9 mouse cellular contexts compared by ENCODE assay signal in the genomic region with DNA sequence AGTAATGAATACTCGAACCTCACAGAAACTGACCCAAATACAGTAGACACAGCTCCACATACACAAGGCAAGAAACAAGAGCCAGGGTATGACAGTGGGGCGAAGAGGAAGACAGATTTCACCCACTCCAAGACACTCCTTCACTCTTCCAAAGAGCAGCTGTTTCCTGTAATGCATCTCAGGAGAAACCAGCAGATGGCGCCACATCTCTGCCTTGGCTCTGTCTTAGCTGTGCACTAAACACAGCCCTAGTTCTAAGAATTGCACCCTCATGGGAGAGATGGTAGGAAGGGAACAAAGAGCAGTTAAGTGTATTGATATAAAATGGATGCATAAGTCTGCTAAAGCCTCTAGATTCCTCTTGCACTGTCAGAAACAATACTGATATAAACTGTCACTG. TPM values are rescaled to one million over a fixed set of nuclear protein-coding genes. Genes with fewer than 3 reads are reported as not detected.
A peak's percentile ranks its signal among the peaks of the same experiment; 100 is the strongest.
DNase-seq lines count a peak whose midpoint lies in the region; ATAC-seq and TF ChIP-seq lines count a peak whose summit lies in the region.
"Had no signal": no experiment of that assay in that cellular context is flagged by ENCODE, and none has a peak within 500 bp of the region (broad histone marks: within the 10 kb centered on the region; RNA-seq: fewer than 3 reads in every experiment).

No protein-coding gene starts in this region.

- no peak overlapping the region for H3K9ac ChIP-seq in forebrain, embryonic 13.5 days

- no peaks in the 10 kb centered on the region for H3K27me3 ChIP-seq in G1E (ENCODE audit: insufficient read depth, low read length)
- H3K27me3 ChIP-seq in forebrain, embryonic 13.5 days = no peaks in the 10 kb centered on the region
- H3K27me3 ChIP-seq: megakaryocyte, embryonic 14.5 days had no signal

- ATAC-seq in G1E (ENCODE audit: extremely low read depth, insufficient number of reproducible peaks, low FRiP score, poor library complexity, severe bottlenecking) = peak; percentile 63; the same call in 1 of the 2 replicates
- peak; percentile 70 for ATAC-seq in cerebellum, adult (ENCODE audit: insufficient number of reproducible peaks, low FRiP score, low TSS enrichment)
- ATAC-seq in forebrain, embryonic 13.5 days = peak; percentile 96

- 48% methylated on average over 3 of the region's 3 CpGs for WGBS in forebrain, embryonic 13.5 days
- 39% methylated on average over 3 of the region's 3 CpGs for WGBS in olfactory bulb, adult 2 months

- peaks cover 2% of the 10 kb centered on the region for H3K4me1 ChIP-seq in G1E (ENCODE audit: insufficient read depth, low read depth, low read length)
- no peaks in the 10 kb centered on the region for H3K4me1 ChIP-seq in forebrain, embryonic 13.5 days
- no peaks in the 10 kb centered on the region for H3K4me1 ChIP-seq in olfactory bulb, adult 2 months (ENCODE audit: control insufficient read depth, insufficient read depth, low read length)

- no peak overlapping the region for H3K4me3 ChIP-seq in G1E (ENCODE audit: low read depth, low read length)
- no peak overlapping the region for H3K4me3 ChIP-seq in forebrain, embryonic 13.5 days
- no peak overlapping the region for H3K4me3 ChIP-seq in olfactory bulb, adult 2 months (ENCODE audit: insufficient read depth, low read depth, low read length)
- H3K4me3 ChIP-seq: megakaryocyte, embryonic 14.5 days had no signal

- peak overlapping the region; percentile 65 for H3K27ac ChIP-seq in forebrain, embryonic 13.5 days
- H3K27ac ChIP-seq in olfactory bulb, adult 2 months (ENCODE audit: insufficient read depth, low read depth, low read length) = no peak overlapping the region

- no peak for TF ChIP-seq POLR2A in olfactory bulb, adult 2 months (IDR thresholded peaks at IDR 0.05; ENCODE audit: insufficient read depth, low read depth, low read length)

- DNase-seq in G1E (ENCODE audit: low spot score) = peak; percentile 71
- peak; percentile 88 for DNase-seq in heart, postnatal 4 days
- DNase-seq in layer of hippocampus, adult 18-20 months (ENCODE audit: low spot score in 2 of 2) = peak; percentile 81 to 93
- DNase-seq in lung, adult 18-20 months = peak; percentile 69 to 77
- DNase-seq in testis, postnatal 14 days (ENCODE audit: low spot score) = peak; percentile 40

- H3K9me3 ChIP-seq in G1E (replicated peaks) = no peaks in the 10 kb centered on the region
- no peaks in the 10 kb centered on the region for H3K9me3 ChIP-seq in forebrain, embryonic 13.5 days (replicated peaks)
- H3K9me3 ChIP-seq: megakaryocyte, embryonic 14.5 days had no signal

- no peak overlapping the region for H3K4me2 ChIP-seq in forebrain, embryonic 13.5 days

- peaks cover 99% of the 10 kb centered on the region for H3K36me3 ChIP-seq in G1E (replicated peaks)
- peaks cover 91% of the 10 kb centered on the region for H3K36me3 ChIP-seq in forebrain, embryonic 13.5 days (ENCODE audit: poor library complexity, severe bottlenecking)

- TF ChIP-seq CTCF in G1E (IDR thresholded peaks at IDR 0.05; ENCODE audit: low read depth, low read length) = peak; percentile 64
- TF ChIP-seq CTCF in olfactory bulb, adult 2 months (IDR thresholded peaks at IDR 0.05; ENCODE audit: insufficient read depth, low read depth, low read length) = 0 out of 2 replicates have a peak, but pooled peaks have one; percentile 31

RNA-seq across cellular contexts. Expression of a gene that starts 20.1 kb away (rescaled TPM):
- 96.5 and 108 TPM in 2 replicates for total RNA-seq in G1E (2014; fragmentation: Nextera tagmentation)
- total RNA-seq in G1E (2017) = 28.9 and 30.5 TPM in 2 replicates
- 74.0 and 78.7 TPM in 2 replicates for polyA plus RNA-seq in G1E (2012)
- 36.9 and 46.1 TPM in 2 replicates for polyA plus RNA-seq in forebrain, embryonic 13.5 days (2015; fragmentation: Nextera tagmentation; extraction: Ambion mirVana)
- total RNA-seq in heart, postnatal 4 days (2021) = 10 to 100 TPM; 35.8 to 37.1 TPM
- 10 to 100 TPM; 56.4 to 66.3 TPM for total RNA-seq in layer of hippocampus, adult 18-20 months (2021)
- polyA plus RNA-seq in olfactory bulb, adult 2 months (2012; ENCODE audit: insufficient read depth, insufficient read length, low replicate concordance, missing spikeins) = not detected in 2 replicates

RNA-seq across cellular contexts. Expression of a gene that starts 29.2 kb away (rescaled TPM):
- total RNA-seq in G1E (2014; fragmentation: Nextera tagmentation) = 10.8 and 11.9 TPM in 2 replicates
- total RNA-seq in G1E (2017) = 73.2 and 74.6 TPM in 2 replicates
- polyA plus RNA-seq in G1E (2012) = 74.6 and 108 TPM in 2 replicates
- polyA plus RNA-seq in forebrain, embryonic 13.5 days (2015; fragmentation: Nextera tagmentation; extraction: Ambion mirVana) = 72.2 and 87.4 TPM in 2 replicates
- 10 to 100 TPM; 33.2 to 36.8 TPM for total RNA-seq in heart, postnatal 4 days (2021)
- total RNA-seq in layer of hippocampus, adult 18-20 months (2021) = 10 to 100 TPM; 50.6 to 58.3 TPM
- polyA plus RNA-seq in olfactory bulb, adult 2 months (2012; ENCODE audit: insufficient read depth, insufficient read length, low replicate concordance, missing spikeins) = not detected in 2 replicates

RNA-seq across cellular contexts. Expression of a gene that starts 36.7 kb away (rescaled TPM):
- total RNA-seq in G1E (2014; fragmentation: Nextera tagmentation) (not detected in 2 replicates), G1E (2017) (not detected in 2 replicates)
- not detected in 2 replicates for polyA plus RNA-seq in G1E (2012)
- not detected in 2 replicates for polyA plus RNA-seq in forebrain, embryonic 13.5 days (2015; fragmentation: Nextera tagmentation; extraction: Ambion mirVana)
- total RNA-seq in heart, postnatal 4 days (2021) = not detected
- total RNA-seq in layer of hippocampus, adult 18-20 months (2021) = not detected
- not detected in 2 replicates for polyA plus RNA-seq in olfactory bulb, adult 2 months (2012; ENCODE audit: insufficient read depth, insufficient read length, low replicate concordance, missing spikeins)

RNA-seq across cellular contexts. Expression of a gene that starts 37.2 kb away (rescaled TPM):
- 0.39 TPM in 1 of 2 replicates, not detected in the other for total RNA-seq in G1E (2014; fragmentation: Nextera tagmentation)
- total RNA-seq in G1E (2017) = 0.49 and 1.1 TPM in 2 replicates
- polyA plus RNA-seq in G1E (2012) = 0.18 and 0.24 TPM in 2 replicates
- 0.45 and 0.52 TPM in 2 replicates for polyA plus RNA-seq in forebrain, embryonic 13.5 days (2015; fragmentation: Nextera tagmentation; extraction: Ambion mirVana)
- total RNA-seq in heart, postnatal 4 days (2021) = 1 to 10 TPM; 1.2 to 1.3 TPM
- 1 to 10 TPM; 3.7 to 5.6 TPM for total RNA-seq in layer of hippocampus, adult 18-20 months (2021)
- polyA plus RNA-seq in olfactory bulb, adult 2 months (2012; ENCODE audit: insufficient read depth, insufficient read length, low replicate concordance, missing spikeins) = not detected in 2 replicates

RNA-seq across cellular contexts. Expression of a gene that starts 54.4 kb away (rescaled TPM):
- total RNA-seq in G1E (2014; fragmentation: Nextera tagmentation) = not detected in 2 replicates
- total RNA-seq in G1E (2017) = 0.22 and 1.9 TPM in 2 replicates
- 0.07 TPM in 1 of 2 replicates, not detected in the other for polyA plus RNA-seq in G1E (2012)
- 6.4 and 6.5 TPM in 2 replicates for polyA plus RNA-seq in forebrain, embryonic 13.5 days (2015; fragmentation: Nextera tagmentation; extraction: Ambion mirVana)
- total RNA-seq in heart, postnatal 4 days (2021) = 1 to 10 TPM; 3.5 to 4.4 TPM
- 10 to 100 TPM; 10.2 to 10.3 TPM for total RNA-seq in layer of hippocampus, adult 18-20 months (2021)
- not detected in 2 replicates for polyA plus RNA-seq in olfactory bulb, adult 2 months (2012; ENCODE audit: insufficient read depth, insufficient read length, low replicate concordance, missing spikeins)
